Mouse (Mus musculus) Patski (cell line): ENCODE measurements at regions not wholly inside any gene's neighbourhood (a gene's known extent, or its start where the extent isn't known, plus 50 kb on each side); places are given as distances from the start of the nearest gene placed in this dataset.

ENCODE experiments used
- ATAC-seq: fragments of 100-300 bp; one replicate; pipeline ENCODE4 v1.8.0; 2021
- CTCF ChIA-PET: fragments of 350-600 bp; sonication (Branson Sonifier 250); formaldehyde crosslinking; loops from one replicate; lab custom pipeline; 2022; ENCODE audit warnings: inconsistent platforms; lab: Charles Lee
- POLR2A ChIA-PET: fragments of 350-600 bp; sonication (Branson Sonifier 250); formaldehyde crosslinking; loops from one replicate; lab custom pipeline; 2022; ENCODE audit warnings: antibody characterized with exemption, inconsistent platforms; lab: Charles Lee
- DNase-seq: peaks from one replicate; pipeline ENCODE4 v3.0.0-alpha.2; 2011; ENCODE audit warnings: low read depth, low spot score
- H3K27me3 ChIP-seq: fragments of 371-371 bp; one replicate; pipeline ENCODE4 v1.5.1; 2021
- CTCF ChIP-seq: fragments of 100-300 bp; IDR thresholded peaks from one replicate; pipeline ENCODE4 v1.5.1; 2021
- in situ Hi-C: fragments of 300-500 bp; cut with MboI; formaldehyde crosslinking; loops from 3 replicates; pipeline ENCODE4 v1.11.1; 2018; ENCODE audit warnings: low pct_unique_long_range_greater_than_20kb, mixed read lengths

GRCm38 (mm10) chr8:38723254-38723653 is 1729.8 kb downstream of the AI429214 start:
- ATAC-seq (no peak), DNase-seq (no peak)
- H3K27me3 ChIP-seq = no peaks in the 10 kb centered on the region
- ChIA-PET POLR2A (no interaction called here), CTCF (no interaction called here)
- TF ChIP-seq CTCF = no peak
- in situ Hi-C loops = no loop called here

- CTCF ChIA-PET = no interaction called here
- ATAC-seq (no peak), DNase-seq (no peak)
- H3K27me3 ChIP-seq = no peaks in the 10 kb centered on the region
- TF ChIP-seq CTCF = no peak
- in situ Hi-C loops = no loop called here
- POLR2A ChIA-PET = no interaction called here
Observed at GRCm38 (mm10) chr8:38725257-38725656, 1731.9 kb downstream of the AI429214 start.

- ChIA-PET CTCF (no interaction called here), POLR2A (no interaction called here)
- DNase-seq = no peak
Observed at GRCm38 (mm10) chr8:38747134-38747533, 1753.7 kb downstream of the AI429214 start.

GRCm38 (mm10) chr8:38766626-38767226 is 1773.3 kb downstream of the AI429214 start:
- POLR2A ChIA-PET = no interaction called here
- in situ Hi-C loops = no loop called here
- CTCF ChIA-PET = no interaction called here
- DNase-seq (no peak), ATAC-seq (no peak)
- H3K27me3 ChIP-seq = no peaks in the 10 kb centered on the region
- TF ChIP-seq CTCF = no peak

More at GRCm38 (mm10) chr8:38747134-38747533, 1753.7 kb downstream of the AI429214 start:
- no peaks in the 10 kb centered on the region for H3K27me3 ChIP-seq
- in situ Hi-C loops = no loop called here
- no peak for TF ChIP-seq CTCF
- no peak for ATAC-seq

- no peak for DNase-seq
- TF ChIP-seq CTCF = no peak
Observed at GRCm38 (mm10) chr8:38812482-38812881, 1819.1 kb downstream of the AI429214 start.

GRCm38 (mm10) chr8:38818163-38818562 is 1824.8 kb downstream of the AI429214 start:
- ATAC-seq (no peak), DNase-seq (peak; percentile 1)
- in situ Hi-C loops = no loop called here
- no peaks in the 10 kb centered on the region for H3K27me3 ChIP-seq
- TF ChIP-seq CTCF = peak; percentile 50
- POLR2A ChIA-PET = no interaction called here
- CTCF ChIA-PET = interaction anchor here (0.7 to 1.5 kb wide), 4 partner anchors 9 to 213 kb away, joined by 3 to 8 read pairs (median 4); no protein-coding TSS in a partner anchor

More at GRCm38 (mm10) chr8:38812482-38812881, 1819.1 kb downstream of the AI429214 start:
- CTCF ChIA-PET = no interaction called here
- in situ Hi-C loops = no loop called here
- no peaks in the 10 kb centered on the region for H3K27me3 ChIP-seq
- POLR2A ChIA-PET = no interaction called here
- ATAC-seq = no peak

- H3K27me3 ChIP-seq = no peaks in the 10 kb centered on the region
- CTCF ChIA-PET = no interaction called here
- in situ Hi-C loops = no loop called here
- no peak for TF ChIP-seq CTCF
- POLR2A ChIA-PET = no interaction called here
- DNase-seq = no peak
- ATAC-seq = no peak
Observed at GRCm38 (mm10) chr8:38861436-38861835, 1813.4 kb upstream of the Adam24 start.

- ChIA-PET CTCF (no interaction called here), POLR2A (no interaction called here)
- H3K27me3 ChIP-seq = peaks cover 5% of the 10 kb centered on the region
- in situ Hi-C loops = no loop called here
- DNase-seq = no peak
- no peak for TF ChIP-seq CTCF
- ATAC-seq = no peak
Observed at GRCm38 (mm10) chr8:38867370-38867769, 1807.5 kb upstream of the Adam24 start.
